ENCODE assay signal across 28 mouse cellular contexts in genomic region chr4:33786027-33786426, GRCm38 (mm10).
"Had no signal": no experiment of that assay in that cellular context is flagged by ENCODE, and none has a peak within 500 bp of the region (broad histone marks: within the 10 kb centered on the region; RNA-seq: fewer than 3 reads in every experiment).

No protein-coding gene starts in this region.

- H3K4me1 ChIP-seq: limb, embryonic 10.5 days; limb, embryonic 15.5 days; liver, embryonic 12.5 days; liver, embryonic 13.5 days; liver, embryonic 15.5 days; lung, embryonic 15.5 days; midbrain, embryonic 12.5 days; midbrain, embryonic 13.5 days; midbrain, embryonic 15.5 days had no signal

- H3K4me2 ChIP-seq: limb, embryonic 12.5 days; limb, embryonic 13.5 days; limb, embryonic 15.5 days; liver, embryonic 11.5 days; liver, embryonic 12.5 days; liver, embryonic 13.5 days; liver, embryonic 15.5 days; lung, embryonic 14.5 days; lung, embryonic 15.5 days; midbrain, embryonic 11.5 days; midbrain, embryonic 12.5 days; midbrain, embryonic 13.5 days; midbrain, embryonic 15.5 days had no signal

- DNase-seq: left cerebral cortex, postnatal 4 days; liver; liver, embryonic 13.5 days; liver, postnatal 0 days; lung, adult 18-20 months; lung, adult 2 months; lung, embryonic 14.5 days; lung, postnatal 10 days; lung, postnatal 14 days; lung, postnatal 36 days; lung, postnatal 4 days; midbrain, embryonic 14.5 days had no signal

- H3K4me3 ChIP-seq: limb, embryonic 10.5 days; limb, embryonic 12.5 days; limb, embryonic 13.5 days; limb, embryonic 15.5 days; liver, embryonic 12.5 days; liver, embryonic 13.5 days; liver, embryonic 15.5 days; lung, embryonic 15.5 days; megakaryocyte, embryonic 14.5 days; midbrain, embryonic 10.5 days; midbrain, embryonic 12.5 days; midbrain, embryonic 13.5 days; midbrain, embryonic 15.5 days had no signal

- H3K36me3 ChIP-seq: limb, embryonic 10.5 days; limb, embryonic 12.5 days; limb, embryonic 13.5 days; limb, embryonic 15.5 days; liver, embryonic 12.5 days; liver, embryonic 13.5 days; liver, embryonic 15.5 days; lung, embryonic 15.5 days; midbrain, embryonic 10.5 days; midbrain, embryonic 12.5 days; midbrain, embryonic 13.5 days; midbrain, embryonic 15.5 days had no signal

- H3K9me3 ChIP-seq: limb, embryonic 10.5 days; limb, embryonic 12.5 days; limb, embryonic 13.5 days; limb, embryonic 15.5 days; liver, embryonic 12.5 days; liver, embryonic 13.5 days; liver, embryonic 15.5 days; lung, embryonic 15.5 days; megakaryocyte, embryonic 14.5 days; midbrain, embryonic 10.5 days; midbrain, embryonic 12.5 days; midbrain, embryonic 13.5 days; midbrain, embryonic 15.5 days had no signal

- H3K9ac ChIP-seq: limb, embryonic 12.5 days; limb, embryonic 13.5 days; limb, embryonic 15.5 days; liver, embryonic 12.5 days; liver, embryonic 13.5 days; liver, embryonic 14.5 days; liver, embryonic 15.5 days; liver, postnatal 0 days; lung, embryonic 14.5 days; lung, embryonic 15.5 days; midbrain, embryonic 12.5 days; midbrain, embryonic 13.5 days; midbrain, embryonic 15.5 days had no signal

- H3K27me3 ChIP-seq: limb, embryonic 12.5 days; limb, embryonic 13.5 days; limb, embryonic 15.5 days; liver, embryonic 12.5 days; liver, embryonic 13.5 days; liver, embryonic 15.5 days; lung, embryonic 15.5 days; megakaryocyte, embryonic 14.5 days; midbrain, embryonic 12.5 days; midbrain, embryonic 13.5 days; midbrain, embryonic 15.5 days had no signal

- H3K27ac ChIP-seq: limb, embryonic 10.5 days; limb, embryonic 12.5 days; limb, embryonic 13.5 days; limb, embryonic 15.5 days; liver, embryonic 12.5 days; liver, embryonic 13.5 days; liver, embryonic 14.5 days; liver, embryonic 15.5 days; lung, embryonic 15.5 days; macrophage; midbrain, embryonic 10.5 days; midbrain, embryonic 12.5 days; midbrain, embryonic 13.5 days; midbrain, embryonic 15.5 days had no signal
